Mouse (Mus musculus): ENCODE data around the gene Supt5. TPM values are rescaled to one million over a fixed set of nuclear protein-coding genes. Genes with fewer than 3 reads are reported as not detected.

Gene Supt5
- total and polyA plus RNA-seq, 3 experiments, result 35.5 to 111 (median 67.3) TPM

- no peak; the same call in none of the 2 replicates for TF ChIP-seq CHD1 (IDR thresholded peaks at IDR 0.05; ENCODE audit: low read depth, low read length)
- TF ChIP-seq CTCF (conservative IDR thresholded peaks at IDR 0.05 in 1 of 2, IDR thresholded peaks at IDR 0.05 in 1 of 2; ENCODE audit: low read depth in 2 of 2, low read length in 2 of 2), result no peak
- TF ChIP-seq RAD21 (IDR thresholded peaks at IDR 0.05; ENCODE audit: low read depth, low read length), result no peak
- TF ChIP-seq MEF2A (IDR thresholded peaks at IDR 0.05; ENCODE audit: borderline replicate concordance, low read depth, low read length), result peak; percentile 22; the same call in 1 of the 2 replicates
Measured at GRCm38 (mm10) chr7:28380237-28381016, 41.9 kb upstream of the Supt5 start, which contains the start of gene Zfp36 (continued).

GRCm38 (mm10) chr7:28378769-28379651 is 40.5 kb upstream of the Supt5 start:
- Histone ChIP-seq H3K36me3 (replicated peaks in 1 of 2; ENCODE audit: control insufficient read depth in 1 of 2, insufficient read depth in 1 of 2, low read length in 1 of 2) (peaks cover 9 to 17% of the 10 kb centered on the region in 2 experiments), H3K9ac (ENCODE audit: insufficient read depth, low read depth) (peak overlapping the region; percentile 80), H3K4me3 (replicated peaks in 1 of 3; ENCODE audit: low read depth in 2 of 3, low read length in 2 of 3, poor library complexity in 1 of 3) (peak overlapping the region; percentile 75 to 87 (median 84)), H3K4me1 (ENCODE audit: control insufficient read depth in 1 of 2, insufficient read depth in 2 of 2) (peaks cover 22 to 72% of the 10 kb centered on the region in 2 experiments), H3K4me2 (ENCODE audit: insufficient read depth, low read depth, poor library complexity, severe bottlenecking) (peak overlapping the region; percentile 85), H3K27me3 (replicated peaks) (no peaks in the 10 kb centered on the region), H3K9me3 (replicated peaks; ENCODE audit: low read length) (no peaks in the 10 kb centered on the region), H3K27ac (ENCODE audit: insufficient read depth, low read depth) (peak overlapping the region; percentile 81), H3K79me2 (replicated peaks; ENCODE audit: control insufficient read depth, extremely low read depth, insufficient read depth, poor library complexity, severe bottlenecking) (peaks cover 27% of the 10 kb centered on the region)
- in situ Hi-C loops (cut with MboI; ENCODE audit: low pct_ligation_motif_present, low pct_unique_long_range_greater_than_20kb, low sequenced_read_pairs), result no loop called here
- peak; percentile 93 for DNase-seq (ENCODE audit: extremely low read depth)
- dilution Hi-C loops (cut with MboI; ENCODE audit: extremely low pct_ligation_motif_present, extremely low pct_unique_long_range_greater_than_20kb, low sequenced_read_pairs), result no loop called here
- TF ChIP-seq HCFC1 (IDR thresholded peaks at IDR 0.05; ENCODE audit: low read depth, low read length) (peak; percentile 65), BHLHE40 (IDR thresholded peaks at IDR 0.05; ENCODE audit: low read depth, low read length) (peak; percentile 81), USF2 (conservative IDR thresholded peaks at IDR 0.05; ENCODE audit: low read depth, low read length) (no peak), MYC (IDR thresholded peaks at IDR 0.05; ENCODE audit: low read depth, low read length) (no peak), GABPA (IDR thresholded peaks at IDR 0.05; ENCODE audit: insufficient replicate concordance, low read depth, low read length) (no peak), IRF4 (IDR thresholded peaks at IDR 0.05; ENCODE audit: low read depth, low read length) (peak; percentile 47), ZC3H11A (IDR thresholded peaks at IDR 0.05; ENCODE audit: low read depth, low read length) (no peak), ELF1 (IDR thresholded peaks at IDR 0.05; ENCODE audit: low read depth, low read length) (peak; percentile 94), MAX (IDR thresholded peaks at IDR 0.05; ENCODE audit: low read length) (0 out of 2 replicates have a peak, but pooled peaks have one; percentile 15), ZKSCAN1 (IDR thresholded peaks at IDR 0.05; ENCODE audit: borderline replicate concordance, low read depth, low read length) (no peak), USF1 (IDR thresholded peaks at IDR 0.05; ENCODE audit: low read depth, low read length) (no peak), ETS1 (conservative IDR thresholded peaks at IDR 0.05; ENCODE audit: low read depth, low read length) (peak; percentile 64; the same call in 1 of the 2 replicates), RAD21 (IDR thresholded peaks at IDR 0.05; ENCODE audit: low read depth, low read length) (no peak), TCF12 (IDR thresholded peaks at IDR 0.05; ENCODE audit: low read depth, low read length) (peak; percentile 82; the same call in 1 of the 2 replicates), CTCF (conservative IDR thresholded peaks at IDR 0.05 in 1 of 2, IDR thresholded peaks at IDR 0.05 in 1 of 2; ENCODE audit: low read depth in 2 of 2, low read length in 2 of 2) (no peak), JUND (conservative IDR thresholded peaks at IDR 0.05; ENCODE audit: low read depth, low read length) (no peak), JUN (IDR thresholded peaks at IDR 0.05; ENCODE audit: insufficient read depth, low read depth, low read length) (no peak), ZMIZ1 (IDR thresholded peaks at IDR 0.05; ENCODE audit: low read depth, low read length) (peak; percentile 99), MAFK (IDR thresholded peaks at IDR 0.05; ENCODE audit: insufficient replicate concordance, low read length) (no peak), NRF1 (IDR thresholded peaks at IDR 0.05; ENCODE audit: low read depth, low read length) (no peak), SMC3 (IDR thresholded peaks at IDR 0.05; ENCODE audit: low read depth, low read length) (no peak), MEF2A (IDR thresholded peaks at IDR 0.05; ENCODE audit: borderline replicate concordance, low read depth, low read length) (peak; percentile 59; the same call in 1 of the 2 replicates), SIN3A (IDR thresholded peaks at IDR 0.05; ENCODE audit: low read length) (peak; percentile 92), CHD2 (IDR thresholded peaks at IDR 0.05; ENCODE audit: low read length) (peak; percentile 82; the same call in 1 of the 2 replicates), POLR2A (IDR thresholded peaks at IDR 0.05; ENCODE audit: low read depth, low read length) (peak; percentile 100), MAZ (IDR thresholded peaks at IDR 0.05; ENCODE audit: low read depth, low read length) (peak; percentile 72), E2F4 (IDR thresholded peaks at IDR 0.05; ENCODE audit: insufficient replicate concordance, low read depth, low read length) (no peak), POLR2AphosphoS2 (IDR thresholded peaks at IDR 0.05; ENCODE audit: low read depth, low read length) (peak; percentile 96), NELFE (IDR thresholded peaks at IDR 0.05; ENCODE audit: low read depth, low read length) (peak; percentile 99), CHD1 (IDR thresholded peaks at IDR 0.05; ENCODE audit: low read depth, low read length) (no peak), ZNF384 (IDR thresholded peaks at IDR 0.05; ENCODE audit: low read depth, low read length) (peak; percentile 18; the same call in 1 of the 2 replicates), MXI1 (IDR thresholded peaks at IDR 0.05; ENCODE audit: low read depth, low read length) (no peak; the same call in 1 of the 2 replicates)
